8 mouse cellular contexts compared by ENCODE assay signal in genomic region chr4:117886644-117887043, GRCm38 (mm10). TPM values are rescaled to one million over a fixed set of nuclear protein-coding genes. Genes with fewer than 3 reads are reported as not detected.
DNase-seq lines count a peak whose midpoint lies in the region; ATAC-seq and TF ChIP-seq lines count a peak whose summit lies in the region.

No protein-coding gene starts in this region.

- peak overlapping the region; percentile 93 for H3K27ac ChIP-seq in bone marrow, adult 2 months (ENCODE audit: control insufficient read depth, insufficient read depth, low read depth, low read length, poor library complexity)
- peak overlapping the region; percentile 77 for H3K27ac ChIP-seq in liver, embryonic 11.5 days (ENCODE audit: low read depth, low read length)

- DNase-seq in cerebellum, adult 9-10 months: peak; percentile 57
- no peak for DNase-seq in cerebellum, adult 8-10 months
- DNase-seq in liver, embryonic 11.5 days (ENCODE audit: low spot score): no peak
- DNase-seq in naive thymus-derived CD4-positive, alpha-beta T cell, adult 2 months (ENCODE audit: low read depth): peak; percentile 35
- no peak for DNase-seq in adipocyte (ENCODE audit: low spot score)
- no peak for DNase-seq in thymus, postnatal 4 days

- H3K9ac ChIP-seq in liver, embryonic 11.5 days (ENCODE audit: low read depth, low read length): peak overlapping the region; percentile 94

- H3K4me3 ChIP-seq in bone marrow, adult 2 months (replicated peaks; ENCODE audit: control insufficient read depth, low read depth, low read length): peak overlapping the region; percentile 91
- peak overlapping the region; percentile 97 for H3K4me3 ChIP-seq in liver, embryonic 11.5 days (ENCODE audit: low read depth, low read length)

- under 1% methylated on average over 24 of the region's 24 CpGs for WGBS in bone marrow, adult 2 months
- under 1% methylated on average over 22 of the region's 24 CpGs for whole genome bisulfite sequencing in liver, embryonic 11.5 days

- H3K36me3 ChIP-seq in liver, embryonic 11.5 days (ENCODE audit: control insufficient read depth, insufficient read depth, low read length): peaks cover 24% of the 10 kb centered on the region

- no peak for TF ChIP-seq POLR2A in bone marrow, adult 2 months (IDR thresholded peaks at IDR 0.05; ENCODE audit: borderline replicate concordance, control insufficient read depth, low read depth, low read length)

- no peak for TF ChIP-seq CTCF in bone marrow, adult 2 months (IDR thresholded peaks at IDR 0.05; ENCODE audit: control insufficient read depth, insufficient read depth, low read length)

- ATAC-seq in hematopoietic stem cell, adult 5-6 weeks (replicated peaks in 1 of 2; ENCODE audit: insufficient read depth in 1 of 2, low FRiP score in 2 of 2, low TSS enrichment in 1 of 2, low read depth in 1 of 2, poor library complexity in 2 of 2, severe bottlenecking in 2 of 2): peak; percentile 12 to 41; a peak in 1 of 4 replicates
- ATAC-seq in liver, embryonic 11.5 days (replicated peaks; ENCODE audit: low FRiP score): peak; percentile 22

- H3K4me1 ChIP-seq in bone marrow, adult 2 months (ENCODE audit: control insufficient read depth, insufficient read depth, low read length): peaks cover 2% of the 10 kb centered on the region; the same call in 1 of the 2 replicates
- H3K4me1 ChIP-seq in liver, embryonic 11.5 days (replicated peaks; ENCODE audit: control insufficient read depth, insufficient read depth, low read length): peaks cover 25% of the 10 kb centered on the region

- H3K27me3 ChIP-seq in liver, embryonic 11.5 days (replicated peaks; ENCODE audit: control insufficient read depth, insufficient read depth, low read length): no peaks in the 10 kb centered on the region; the same call in 1 of the 2 replicates

- no peaks in the 10 kb centered on the region for H3K9me3 ChIP-seq in liver, embryonic 11.5 days (ENCODE audit: control insufficient read depth, low read length)

- peak overlapping the region; percentile 87 for H3K4me2 ChIP-seq in liver, embryonic 11.5 days

RNA-seq across cellular contexts. Expression of gene Atp6v0b, which starts 0.5 kb away (rescaled TPM):
- polyA plus RNA-seq in bone marrow, adult 2 months (2011; ENCODE audit: insufficient read depth, insufficient read length, low replicate concordance, missing spikeins): 227 and 442 TPM in 2 replicates
- total RNA-seq in hematopoietic stem cell, adult 5-6 weeks (2017): 65.8 and 93.7 TPM in 2 replicates
- 212 and 229 TPM in 2 replicates for polyA plus RNA-seq in liver, embryonic 11.5 days (2014; fragmentation: Nextera tagmentation; extraction: Ambion mirVana)

RNA-seq across cellular contexts. Expression of gene B4galt2, which starts 3.4 kb away (rescaled TPM):
- polyA plus RNA-seq in bone marrow, adult 2 months (2011; ENCODE audit: insufficient read depth, insufficient read length, low replicate concordance, missing spikeins): 1.6 and 2.4 TPM in 2 replicates
- total RNA-seq in hematopoietic stem cell, adult 5-6 weeks (2017): not detected in 2 replicates
- 9.3 and 10.5 TPM in 2 replicates for polyA plus RNA-seq in liver, embryonic 11.5 days (2014; fragmentation: Nextera tagmentation; extraction: Ambion mirVana)

RNA-seq across cellular contexts. Expression of gene Dph2, which starts 5.2 kb away (rescaled TPM):
- polyA plus RNA-seq in bone marrow, adult 2 months (2011; ENCODE audit: insufficient read depth, insufficient read length, low replicate concordance, missing spikeins): 4.7 and 7.0 TPM in 2 replicates
- 6.0 and 9.8 TPM in 2 replicates for total RNA-seq in hematopoietic stem cell, adult 5-6 weeks (2017)
- polyA plus RNA-seq in liver, embryonic 11.5 days (2014; fragmentation: Nextera tagmentation; extraction: Ambion mirVana): 21.9 and 23.1 TPM in 2 replicates

RNA-seq across cellular contexts. Expression of gene Ccdc24, which starts 14.3 kb away (rescaled TPM):
- 1.1 TPM in 1 of 2 replicates, not detected in the other for polyA plus RNA-seq in bone marrow, adult 2 months (2011; ENCODE audit: insufficient read depth, insufficient read length, low replicate concordance, missing spikeins)
- 0.25 TPM in 1 of 2 replicates, not detected in the other for total RNA-seq in hematopoietic stem cell, adult 5-6 weeks (2017)
- polyA plus RNA-seq in liver, embryonic 11.5 days (2014; fragmentation: Nextera tagmentation; extraction: Ambion mirVana): 1.1 and 1.5 TPM in 2 replicates

RNA-seq across cellular contexts. Expression of gene Ipo13, which starts 28.2 kb away (rescaled TPM):
- 58.8 and 93.1 TPM in 2 replicates for polyA plus RNA-seq in bone marrow, adult 2 months (2011; ENCODE audit: insufficient read depth, insufficient read length, low replicate concordance, missing spikeins)
- 8.9 and 11.4 TPM in 2 replicates for total RNA-seq in hematopoietic stem cell, adult 5-6 weeks (2017)
- polyA plus RNA-seq in liver, embryonic 11.5 days (2014; fragmentation: Nextera tagmentation; extraction: Ambion mirVana): 42.7 and 44.2 TPM in 2 replicates

Comparison
In these comparisons a context has a peak if more than half of its experiments do, and no peak if none do; other contexts are left out.
1. DNase-seq: peak in cerebellum, adult 9-10 months (single experiment) and naive thymus-derived CD4-positive, alpha-beta T cell, adult 2 months (single experiment); none in cerebellum, adult 8-10 months (single experiment), liver, embryonic 11.5 days (single experiment), adipocyte (single experiment) and thymus, postnatal 4 days (single experiment).